Mouse (Mus musculus) limb, embryonic 14.5 days (tissue): ENCODE measurements around the gene Podxl2. TPM values are rescaled to one million over a fixed set of nuclear protein-coding genes. Genes with fewer than 3 reads are reported as not detected.

Source experiments
- ATAC-seq: fragments of 200-750 bp; cut with Nextera tagmentation; 2 replicates; pipeline ENCODE4 v1.8.0; 2017; ENCODE audit warnings: low read depth, moderate number of reproducible peaks, moderate TSS enrichment; ENCODE audit not compliant: low FRiP score
- DNase-seq: peaks from one replicate; pipeline ENCODE4 v3.0.0-alpha.2; 2015; ENCODE audit warnings: low spot score
- H3K27ac ChIP-seq: fragments of 300-500 bp; sonication (generic); replicated peaks from 2 replicates; pipeline ENCODE4 v1.5.1; 2014; ENCODE audit warnings: low read depth, mild to moderate bottlenecking, low read length, moderate library complexity, mixed read lengths
- H3K27me3 ChIP-seq: fragments of 300-500 bp; sonication (generic); 2 replicates; pipeline ENCODE4 v1.6.1; 2014; ENCODE audit warnings: low read length, mixed read lengths; ENCODE audit not compliant: control insufficient read depth, insufficient read depth
- H3K36me3 ChIP-seq: fragments of 300-500 bp; sonication (generic); 2 replicates; pipeline ENCODE4 v1.6.1; 2014; ENCODE audit warnings: mild to moderate bottlenecking, low read length, moderate library complexity, mixed read lengths; ENCODE audit not compliant: control insufficient read depth, insufficient read depth
- H3K4me1 ChIP-seq: fragments of 300-500 bp; sonication (generic); 2 replicates; pipeline ENCODE4 v1.6.1; 2014; ENCODE audit warnings: antibody characterized with exemption, low read length, mixed read lengths; ENCODE audit not compliant: control insufficient read depth, insufficient read depth
- H3K4me2 ChIP-seq: fragments of 300-500 bp; sonication (generic); replicated peaks from 2 replicates; pipeline ENCODE4 v1.6.1; 2014; ENCODE audit warnings: low read depth, mild to moderate bottlenecking, low read length, moderate library complexity; ENCODE audit not compliant: severe bottlenecking
- H3K4me3 ChIP-seq: fragments of 300-500 bp; sonication (generic); replicated peaks from 2 replicates; pipeline ENCODE4 v1.5.1; 2014; ENCODE audit warnings: low read length
- H3K9ac ChIP-seq: fragments of 300-500 bp; sonication (generic); 2 replicates; pipeline ENCODE4 v1.6.1; 2014; ENCODE audit warnings: mild to moderate bottlenecking, low read depth, low read length, moderate library complexity; ENCODE audit not compliant: severe bottlenecking
- H3K9me3 ChIP-seq: fragments of 300-500 bp; sonication (generic); 2 replicates; pipeline ENCODE4 v1.6.1; 2016; ENCODE audit warnings: low read length; ENCODE audit not compliant: control insufficient read depth
- POLR2A ChIP-seq: fragments of 200-500 bp; IDR thresholded peaks from 2 replicates; pipeline ENCODE4 v1.8.0; 2012; ENCODE audit warnings: inconsistent platforms, mild to moderate bottlenecking, moderate library complexity, borderline replicate concordance; ENCODE audit not compliant: insufficient read depth, insufficient read length; ENCODE audit errors: extremely low read depth
- WGBS: fragments of 180-500 bp; shearing (Covaris S2); extraction: QIAGEN DNeasy Blood & Tissue Kit; methylation state at CpG from one replicate; pipeline ENCODE4 v1.1.7; 2014; 5-methylcytosine and 5-hydroxymethylcytosine counted together
- polyA plus RNA-seq, 2 experiments: library from polyadenylated mRNA; depleted of rRNA in 1 of 2; stranded (reverse) in 1 of 2; unstranded in 1 of 2; fragments of >200 nt; fragmentation: Nextera tagmentation in 1 of 2; extraction: Ambion mirVana in 1 of 2; gene quantifications; 2 replicates each; pipeline versions ENCODE4 v1.2.1 to v1.2.3; 2012 to 2014

Podxl2 gene
- polyA plus RNA-seq, 2 experiments: 96.2 to 192 TPM

- Histone ChIP-seq H3K9me3 (no peaks in the 10 kb centered on the region), H3K27me3 (no peaks in the 10 kb centered on the region), H3K4me3 (no peak overlapping the region), H3K27ac (no peak overlapping the region), H3K36me3 (no peaks in the 10 kb centered on the region), H3K4me1 (no peaks in the 10 kb centered on the region), H3K9ac (no peak overlapping the region), H3K4me2 (no peak overlapping the region)
- TF ChIP-seq POLR2A: no peak
- WGBS: 76% methylated on average over 7 of the region's 7 CpGs
- no peak for DNase-seq
- no peak for ATAC-seq
These were observed 74.7 kb downstream of the Podxl2 start for GRCm38 (mm10) chr6:88800191-88800590.

GRCm38 (mm10) chr6:88794561-88794971, 80.3 kb downstream of the Podxl2 start:
- Histone ChIP-seq H3K9me3 (no peaks in the 10 kb centered on the region), H3K27me3 (no peaks in the 10 kb centered on the region), H3K36me3 (no peaks in the 10 kb centered on the region), H3K4me2 (no peak overlapping the region), H3K9ac (no peak overlapping the region), H3K4me3 (no peak overlapping the region), H3K4me1 (peaks cover 4% of the 10 kb centered on the region; the same call in 1 of the 2 replicates), H3K27ac (no peak overlapping the region)
- WGBS: 31% methylated on average over 14 of the region's 14 CpGs
- DNase-seq: no peak
- no peak for ATAC-seq
- no peak for TF ChIP-seq POLR2A

GRCm38 (mm10) chr6:88793872-88794271, 81.0 kb downstream of the Podxl2 start:
- H3K36me3 ChIP-seq: no peaks in the 10 kb centered on the region
- H3K27ac ChIP-seq: no peak overlapping the region
- TF ChIP-seq POLR2A: no peak
- H3K9me3 ChIP-seq: no peaks in the 10 kb centered on the region
- no peak overlapping the region for H3K4me3 ChIP-seq
- no peak overlapping the region for H3K9ac ChIP-seq
- H3K27me3 ChIP-seq: no peaks in the 10 kb centered on the region
- no peak for ATAC-seq
- no peak overlapping the region for H3K4me2 ChIP-seq
- 60% methylated on average over 13 of the region's 13 CpGs for WGBS
- no peak for DNase-seq
- H3K4me1 ChIP-seq: peaks cover 4% of the 10 kb centered on the region; the same call in 1 of the 2 replicates

GRCm38 (mm10) chr6:88793243-88793642, 81.6 kb downstream of the Podxl2 start:
- TF ChIP-seq POLR2A: no peak
- no peak overlapping the region for H3K9ac ChIP-seq
- WGBS: 29% methylated on average over 2 of the region's 2 CpGs
- H3K4me3 ChIP-seq: no peak overlapping the region
- H3K36me3 ChIP-seq: no peaks in the 10 kb centered on the region
- H3K4me1 ChIP-seq: peaks cover 4% of the 10 kb centered on the region; the same call in 1 of the 2 replicates
- no peak for ATAC-seq
- H3K27ac ChIP-seq: no peak overlapping the region
- DNase-seq: no peak
- no peak overlapping the region for H3K4me2 ChIP-seq
- no peaks in the 10 kb centered on the region for H3K27me3 ChIP-seq
- H3K9me3 ChIP-seq: no peaks in the 10 kb centered on the region

Other genes with a start within 250 kb of the Podxl2 start
- gene Kbtbd12, start 237.1 kb downstream of the Podxl2 start, polyA plus RNA-seq (2012; rRNA removed): 0.50 and 0.78 TPM in 2 replicates
- 0.95 and 1.3 TPM in 2 replicates for gene Kbtbd12, start 237.1 kb downstream of the Podxl2 start, polyA plus RNA-seq (2014; fragmentation: Nextera tagmentation; extraction: Ambion mirVana)
- 7.5 and 9.0 TPM in 2 replicates for gene Mgll, start 150.6 kb downstream of the Podxl2 start, polyA plus RNA-seq (2012; rRNA removed)
- gene Mgll, start 150.6 kb downstream of the Podxl2 start, polyA plus RNA-seq (2014; fragmentation: Nextera tagmentation; extraction: Ambion mirVana): 17.6 and 18.8 TPM in 2 replicates
- gene Abtb1, start 33.1 kb downstream of the Podxl2 start, polyA plus RNA-seq (2012; rRNA removed): 50.8 and 60.5 TPM in 2 replicates
- gene Abtb1, start 33.1 kb downstream of the Podxl2 start, polyA plus RNA-seq (2014; fragmentation: Nextera tagmentation; extraction: Ambion mirVana): 24.9 and 26.1 TPM in 2 replicates
- 107 and 122 TPM in 2 replicates for gene Mcm2, start 23.7 kb upstream of the Podxl2 start, polyA plus RNA-seq (2012; rRNA removed)
- 108 and 111 TPM in 2 replicates for gene Mcm2, start 23.7 kb upstream of the Podxl2 start, polyA plus RNA-seq (2014; fragmentation: Nextera tagmentation; extraction: Ambion mirVana)
- gene Tpra1, start 27.2 kb upstream of the Podxl2 start, polyA plus RNA-seq (2012; rRNA removed): 141 and 190 TPM in 2 replicates
- 62.2 and 65.7 TPM in 2 replicates for gene Tpra1, start 27.2 kb upstream of the Podxl2 start, polyA plus RNA-seq (2014; fragmentation: Nextera tagmentation; extraction: Ambion mirVana)